Mouse (Mus musculus): ENCODE measurements around the gene Gfpt2. TPM values are rescaled to one million over a fixed set of nuclear protein-coding genes. Genes with fewer than 3 reads are reported as not detected.

Gene Gfpt2
- polyA plus RNA-seq, 1 experiment from 2014 or later, result 9.1 TPM

DNA sequence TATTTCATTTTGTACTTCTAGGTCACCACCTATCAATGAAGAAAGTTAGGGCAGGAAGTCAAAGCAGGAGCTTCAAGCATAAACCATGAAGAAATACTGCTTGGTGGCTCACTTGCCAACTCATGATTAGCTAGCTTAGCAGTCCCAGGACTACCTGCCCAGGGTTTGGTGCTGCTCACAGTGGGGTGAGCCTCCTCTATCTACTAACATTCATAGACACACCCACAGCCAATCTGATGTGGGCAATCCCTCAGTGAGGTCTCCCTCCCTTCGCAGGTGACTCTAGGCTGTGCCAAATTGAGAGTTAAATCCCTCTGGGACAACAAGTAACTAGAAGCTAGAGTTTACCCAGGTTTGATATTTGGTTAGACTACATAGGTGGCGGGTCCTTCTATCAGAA lies 28.4 kb downstream of the Gfpt2 start:
- Histone ChIP-seq H3K4me1 (no peaks in the 10 kb centered on the region), H3K4me2 (no peak overlapping the region), H3K9me3 (no peaks in the 10 kb centered on the region), H3K36me3 (peaks cover 37% of the 10 kb centered on the region), H3K27ac (replicated peaks) (no peak overlapping the region), H3K9ac (no peak overlapping the region), H3K4me3 (no peak overlapping the region), H3K27me3 (replicated peaks) (no peaks in the 10 kb centered on the region)
- no peak for ATAC-seq (ENCODE audit: extremely low read depth, insufficient number of reproducible peaks, low FRiP score, low TSS enrichment)
- 86% methylated on average over 2 of the region's 2 CpGs for WGBS

DNA sequence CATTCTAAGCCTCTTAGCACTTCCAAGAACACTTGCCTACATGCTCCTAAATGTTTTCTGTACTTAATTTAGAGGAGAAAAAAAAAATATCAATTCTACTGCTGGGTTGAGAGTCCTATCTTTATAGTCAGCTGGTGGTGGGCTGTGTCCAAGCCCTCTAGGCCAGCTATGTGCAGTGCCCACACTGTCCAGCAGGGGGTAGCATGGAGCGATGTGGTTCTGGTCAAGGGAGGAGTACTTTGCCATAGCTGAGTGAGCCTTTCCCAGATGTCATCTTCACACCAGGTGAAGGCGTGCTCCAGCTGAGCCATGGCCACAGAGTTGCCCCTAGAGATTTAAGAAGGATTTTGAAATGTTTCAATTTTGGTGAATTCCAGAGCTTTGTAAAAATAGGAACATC lies 30.9 kb downstream of the Gfpt2 start:
- Histone ChIP-seq H3K4me2 (no peak overlapping the region), H3K9ac (no peak overlapping the region), H3K4me3 (no peak overlapping the region), H3K27ac (replicated peaks) (no peak overlapping the region), H3K36me3 (peaks cover 25% of the 10 kb centered on the region), H3K9me3 (no peaks in the 10 kb centered on the region), H3K27me3 (replicated peaks) (no peaks in the 10 kb centered on the region), H3K4me1 (peaks cover 9% of the 10 kb centered on the region)
- WGBS, result 44% methylated on average over 2 of the region's 2 CpGs
- ATAC-seq (ENCODE audit: extremely low read depth, insufficient number of reproducible peaks, low FRiP score, low TSS enrichment), result no peak

DNA sequence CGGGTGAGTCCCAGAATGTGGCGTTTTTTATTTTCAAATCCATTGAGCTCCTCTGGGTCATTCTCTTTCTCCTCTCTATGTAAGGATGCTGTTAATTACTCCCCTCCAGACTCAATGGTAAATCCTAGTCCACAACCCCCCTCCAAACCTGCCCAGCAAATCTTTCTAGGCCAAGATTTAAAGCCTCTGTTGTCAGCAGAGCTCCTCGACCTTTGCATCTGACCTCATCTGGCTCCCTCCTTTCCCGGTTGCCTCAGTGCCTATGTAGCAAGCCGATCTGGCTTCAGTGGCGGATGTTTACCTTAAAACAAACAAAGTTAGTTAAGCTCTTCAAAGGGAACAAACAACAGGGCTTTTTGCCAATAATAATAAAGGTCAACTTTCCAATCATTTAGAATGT lies 33.3 kb downstream of the Gfpt2 start:
- no peak overlapping the region for H3K4me2 ChIP-seq
- peaks cover 36% of the 10 kb centered on the region for H3K36me3 ChIP-seq
- 57% methylated on average over 6 of the region's 6 CpGs for WGBS
- no peak overlapping the region for H3K27ac ChIP-seq (replicated peaks)
- H3K4me1 ChIP-seq, result peaks cover 12% of the 10 kb centered on the region
- H3K9me3 ChIP-seq, result no peaks in the 10 kb centered on the region
- no peaks in the 10 kb centered on the region for H3K27me3 ChIP-seq (replicated peaks)
- ATAC-seq (ENCODE audit: extremely low read depth, insufficient number of reproducible peaks, low FRiP score, low TSS enrichment), result no peak
- no peak overlapping the region for H3K9ac ChIP-seq
- no peak overlapping the region for H3K4me3 ChIP-seq

DNA sequence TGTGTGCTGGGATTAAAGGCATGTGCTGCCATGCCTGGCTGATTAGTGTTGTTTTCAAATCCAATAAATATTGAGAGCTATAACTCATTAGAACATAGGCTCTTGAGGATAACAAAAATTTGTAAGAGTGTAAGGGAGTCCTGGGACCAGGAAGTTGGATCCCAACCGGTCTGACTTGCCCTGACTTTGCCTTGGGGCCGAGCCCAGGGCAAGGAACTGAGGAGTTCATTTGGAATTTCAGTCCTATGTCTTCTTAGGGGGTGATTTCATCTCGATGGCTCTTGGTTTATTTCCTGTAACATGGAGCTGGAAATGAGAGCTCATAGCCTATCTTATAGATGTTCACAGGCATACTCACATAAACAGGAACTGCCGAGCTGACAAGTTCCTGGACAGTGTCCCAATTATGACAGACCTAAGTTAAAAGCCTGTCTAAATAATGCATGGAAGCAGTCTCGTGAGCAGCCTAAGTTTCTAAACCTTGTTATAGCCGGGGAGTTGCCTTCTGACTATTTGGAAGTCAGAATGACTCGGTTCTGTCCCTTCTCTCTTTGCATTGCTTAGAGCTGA lies 35.3 kb downstream of the Gfpt2 start:
- Histone ChIP-seq H3K9ac (no peak overlapping the region), H3K36me3 (peaks cover 40% of the 10 kb centered on the region), H3K27ac (replicated peaks) (peak overlapping the region; percentile 28; the same call in 1 of the 2 replicates), H3K27me3 (replicated peaks) (no peaks in the 10 kb centered on the region), H3K4me3 (no peak overlapping the region), H3K9me3 (no peaks in the 10 kb centered on the region), H3K4me1 (peaks cover 12% of the 10 kb centered on the region), H3K4me2 (no peak overlapping the region)
- WGBS, result 52% methylated on average over 7 of the region's 7 CpGs
- ATAC-seq (ENCODE audit: extremely low read depth, insufficient number of reproducible peaks, low FRiP score, low TSS enrichment), result no peak

DNA sequence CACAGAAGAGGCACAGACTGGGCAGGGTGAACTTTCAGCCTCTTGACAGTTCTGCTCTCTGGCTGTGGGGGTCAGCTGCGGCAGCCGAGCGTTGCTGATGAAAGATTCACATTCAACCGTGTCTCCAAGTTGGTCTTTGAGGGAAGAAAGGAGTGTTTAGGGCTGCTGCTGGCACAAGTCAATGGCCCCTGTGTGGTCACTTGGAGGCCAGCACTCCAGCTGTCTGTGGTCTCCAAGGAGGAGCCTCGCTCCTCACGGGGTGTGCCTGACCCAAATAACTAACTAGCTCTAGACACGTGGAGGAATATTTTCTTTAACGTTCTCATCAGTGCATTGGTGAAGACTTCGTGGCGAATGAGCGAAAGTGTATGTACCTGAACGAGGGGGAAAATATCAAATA lies 38.0 kb downstream of the Gfpt2 start:
- H3K36me3 ChIP-seq, result peaks cover 50% of the 10 kb centered on the region
- 84% methylated on average over 12 of the region's 12 CpGs for WGBS
- H3K9me3 ChIP-seq, result no peaks in the 10 kb centered on the region

DNA sequence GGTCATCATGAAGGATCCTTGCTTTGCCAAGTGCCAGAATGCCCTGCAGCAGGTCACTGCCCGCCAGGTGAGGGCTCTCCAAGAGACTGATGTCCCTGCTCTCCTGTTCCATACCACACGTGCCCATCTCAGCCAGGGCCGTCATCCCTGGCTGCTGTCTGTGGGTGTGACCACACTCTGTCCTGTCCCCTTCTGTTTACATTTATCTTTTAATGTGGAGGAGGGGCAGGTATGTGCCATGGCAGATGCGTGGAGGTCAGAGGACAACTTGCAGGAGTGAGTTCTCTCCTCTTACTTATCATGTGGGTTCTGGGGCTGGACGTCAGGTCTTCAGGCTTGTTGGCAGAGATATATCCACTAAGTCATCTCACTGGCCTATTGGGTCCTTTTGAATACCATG lies 39.0 kb downstream of the Gfpt2 start:
- Histone ChIP-seq H3K27ac (replicated peaks) (no peak overlapping the region), H3K4me1 (peaks cover 19% of the 10 kb centered on the region), H3K9ac (no peak overlapping the region), H3K4me3 (no peak overlapping the region), H3K27me3 (replicated peaks) (no peaks in the 10 kb centered on the region), H3K4me2 (no peak overlapping the region), H3K36me3 (peaks cover 50% of the 10 kb centered on the region), H3K9me3 (no peaks in the 10 kb centered on the region)
- WGBS, result 72% methylated on average over 5 of the region's 5 CpGs
- no peak for ATAC-seq (ENCODE audit: extremely low read depth, insufficient number of reproducible peaks, low FRiP score, low TSS enrichment)

More for the DNA sequence above, 38.0 kb downstream of the Gfpt2 start:
- Histone ChIP-seq H3K4me1 (peaks cover 12% of the 10 kb centered on the region), H3K4me2 (no peak overlapping the region), H3K27ac (replicated peaks) (no peak overlapping the region), H3K27me3 (replicated peaks) (no peaks in the 10 kb centered on the region), H3K9ac (no peak overlapping the region), H3K4me3 (no peak overlapping the region)
- ATAC-seq (ENCODE audit: extremely low read depth, insufficient number of reproducible peaks, low FRiP score, low TSS enrichment), result no peak

DNA sequence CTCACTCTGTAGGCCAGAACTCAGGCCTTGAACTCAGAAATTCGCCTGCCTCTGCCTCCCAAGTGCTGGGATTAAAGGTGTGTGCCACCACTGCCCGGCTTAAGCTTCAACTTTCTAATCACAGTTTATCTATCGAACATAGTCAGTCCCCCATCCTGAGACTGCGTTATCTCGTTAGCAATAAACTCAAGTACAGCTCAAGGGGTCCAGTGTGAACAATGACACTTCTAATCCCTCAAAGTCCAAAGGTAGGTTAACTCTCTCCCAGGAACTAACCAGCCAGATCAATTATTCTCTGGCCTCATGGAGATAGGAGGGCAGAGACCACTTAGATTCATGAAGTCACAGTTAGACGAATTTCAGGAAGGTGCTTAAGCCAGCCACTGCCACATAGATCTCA lies 40.3 kb downstream of the Gfpt2 start:
- ATAC-seq (ENCODE audit: extremely low read depth, insufficient number of reproducible peaks, low FRiP score, low TSS enrichment), result no peak
- 81% methylated on average over 6 of the region's 6 CpGs for WGBS
- H3K27ac ChIP-seq (replicated peaks), result no peak overlapping the region

DNA sequence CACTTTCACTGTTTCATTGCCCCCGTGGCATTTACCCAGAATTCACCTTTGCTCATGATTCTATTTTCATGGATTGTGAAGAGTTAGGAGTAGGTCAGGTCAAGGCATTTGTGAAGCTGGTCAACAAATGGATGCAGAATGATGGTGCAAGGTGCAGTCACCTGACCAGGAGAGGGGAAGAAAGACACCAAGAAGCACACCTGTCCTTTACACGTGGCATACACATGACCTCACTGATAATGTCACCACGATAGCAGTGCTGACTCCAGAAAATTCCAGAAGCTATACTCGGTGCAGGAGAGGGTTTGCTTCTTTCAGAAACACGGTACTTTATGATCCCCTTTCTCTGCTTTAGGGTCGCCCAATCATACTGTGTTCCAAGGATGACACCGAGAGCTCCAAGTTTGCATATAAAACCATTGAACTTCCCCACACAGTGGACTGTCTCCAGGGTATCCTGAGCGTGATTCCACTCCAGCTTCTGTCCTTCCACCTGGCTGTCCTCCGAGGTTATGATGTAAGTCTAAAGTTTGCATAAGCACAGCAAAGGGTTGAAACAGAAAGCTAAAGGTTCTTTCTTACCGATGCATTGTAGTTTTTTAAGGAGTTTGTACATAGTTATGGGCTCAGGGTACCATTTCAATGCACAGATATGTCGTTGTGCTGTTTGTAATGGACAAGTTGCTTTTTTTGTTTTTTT lies 41.4 kb downstream of the Gfpt2 start:
- peaks cover 14% of the 10 kb centered on the region for H3K4me1 ChIP-seq
- WGBS, result 84% methylated on average over 11 of the region's 11 CpGs
- no peak overlapping the region for H3K4me2 ChIP-seq
- ATAC-seq (ENCODE audit: extremely low read depth, insufficient number of reproducible peaks, low FRiP score, low TSS enrichment), result no peak
- no peak overlapping the region for H3K4me3 ChIP-seq
- no peaks in the 10 kb centered on the region for H3K9me3 ChIP-seq
- H3K9ac ChIP-seq, result no peak overlapping the region
- H3K27ac ChIP-seq (replicated peaks), result no peak overlapping the region
- no peaks in the 10 kb centered on the region for H3K27me3 ChIP-seq (replicated peaks)
- peaks cover 44% of the 10 kb centered on the region for H3K36me3 ChIP-seq

More for the DNA sequence above, 40.3 kb downstream of the Gfpt2 start:
- H3K4me1 ChIP-seq, result peaks cover 24% of the 10 kb centered on the region
- H3K36me3 ChIP-seq, result peaks cover 50% of the 10 kb centered on the region
- no peaks in the 10 kb centered on the region for H3K9me3 ChIP-seq
- no peak overlapping the region for H3K4me3 ChIP-seq
- H3K9ac ChIP-seq, result no peak overlapping the region
- no peaks in the 10 kb centered on the region for H3K27me3 ChIP-seq (replicated peaks)
- no peak overlapping the region for H3K4me2 ChIP-seq

DNA sequence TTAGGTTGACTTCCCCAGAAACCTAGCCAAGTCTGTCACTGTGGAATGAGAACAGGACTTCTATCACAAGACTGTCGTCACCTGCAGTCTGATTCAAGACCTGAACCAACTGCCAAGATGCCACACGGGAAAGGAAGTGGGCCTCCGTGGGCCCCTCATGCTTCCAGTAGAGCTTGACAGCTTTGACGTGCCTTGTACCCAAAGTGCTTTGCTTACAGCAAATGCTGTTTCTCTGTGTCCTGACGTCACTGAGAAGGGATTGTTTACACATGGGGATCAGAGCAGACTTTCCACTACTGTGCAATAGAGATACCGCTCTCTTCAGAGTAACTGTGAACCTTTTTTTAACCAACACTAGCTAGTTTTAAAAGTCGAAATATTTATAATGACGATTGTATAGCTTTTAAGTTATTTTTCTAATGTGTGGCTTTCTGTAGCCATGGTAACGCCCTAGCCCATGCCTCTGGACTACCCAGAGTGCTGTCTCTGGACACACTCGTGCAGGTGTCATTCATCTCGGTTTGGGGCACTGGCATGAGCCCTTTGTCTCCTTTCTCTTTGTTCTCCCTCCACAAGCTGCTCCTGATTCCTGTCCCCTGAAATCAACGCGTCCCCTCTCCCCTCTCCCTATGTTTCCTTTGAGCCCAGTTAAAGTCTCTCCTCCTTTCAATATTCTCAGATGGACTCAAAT lies 43.9 kb downstream of the Gfpt2 start:
- H3K4me2 ChIP-seq, result no peak overlapping the region
- H3K9ac ChIP-seq, result no peak overlapping the region
- no peaks in the 10 kb centered on the region for H3K9me3 ChIP-seq
- no peak overlapping the region for H3K4me3 ChIP-seq
- H3K27ac ChIP-seq (replicated peaks), result no peak overlapping the region
- 45% methylated on average over 13 of the region's 13 CpGs for WGBS
- peaks cover 32% of the 10 kb centered on the region for H3K36me3 ChIP-seq
- H3K4me1 ChIP-seq, result peaks cover 19% of the 10 kb centered on the region
- H3K27me3 ChIP-seq (replicated peaks), result no peaks in the 10 kb centered on the region
- ATAC-seq (ENCODE audit: extremely low read depth, insufficient number of reproducible peaks, low FRiP score, low TSS enrichment), result 0 out of 2 replicates have a peak, but pooled peaks have one; percentile 31

DNA sequence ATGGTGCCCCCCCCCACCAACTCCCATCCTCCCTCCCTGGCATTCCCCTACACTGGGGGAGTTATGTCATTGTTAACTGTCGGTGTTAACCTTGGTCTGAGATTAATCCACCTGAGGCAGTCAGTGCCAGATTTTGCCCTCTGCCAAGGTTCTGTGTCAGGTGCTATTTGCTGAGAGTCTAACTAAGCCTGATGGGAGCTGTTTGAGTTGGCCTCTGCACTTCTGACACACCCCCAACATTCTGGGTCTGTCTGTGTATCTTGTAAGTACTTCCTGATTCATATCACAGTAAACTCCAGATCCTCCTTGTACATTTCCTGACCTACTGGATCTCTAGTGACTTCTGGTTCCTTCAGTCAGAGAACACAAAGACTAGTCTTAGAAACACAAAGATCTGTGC lies 46.7 kb downstream of the Gfpt2 start:
- no peak for ATAC-seq (ENCODE audit: extremely low read depth, insufficient number of reproducible peaks, low FRiP score, low TSS enrichment)
- Histone ChIP-seq H3K4me2 (no peak overlapping the region), H3K36me3 (peaks cover 5% of the 10 kb centered on the region; the same call in 1 of the 2 replicates), H3K27ac (replicated peaks) (no peak overlapping the region), H3K4me3 (no peak overlapping the region), H3K9me3 (no peaks in the 10 kb centered on the region), H3K9ac (no peak overlapping the region), H3K27me3 (replicated peaks) (no peaks in the 10 kb centered on the region), H3K4me1 (peaks cover 19% of the 10 kb centered on the region)
- WGBS, result 55% methylated on average over 1 of the region's 1 CpGs

DNA sequence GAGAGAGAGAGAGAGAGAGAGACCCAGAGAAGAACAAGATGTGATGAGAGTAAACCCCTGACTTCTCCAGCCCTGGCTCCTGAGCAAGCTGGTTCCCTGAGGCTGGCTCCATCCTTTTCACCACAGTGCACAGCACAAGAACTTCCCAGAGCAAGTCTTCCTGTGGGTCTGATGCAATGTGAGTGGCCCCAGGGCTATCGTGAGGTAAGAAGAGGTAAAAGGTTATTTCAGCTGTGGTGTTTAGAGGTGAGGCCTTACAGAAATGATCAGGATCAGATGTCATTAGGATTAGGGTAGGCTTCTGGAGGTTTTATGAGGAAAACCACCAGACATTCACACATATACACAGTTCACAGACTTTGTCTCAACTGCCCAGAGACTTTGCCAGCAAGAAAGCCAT lies 47.9 kb downstream of the Gfpt2 start:
- no peak for ATAC-seq (ENCODE audit: extremely low read depth, insufficient number of reproducible peaks, low FRiP score, low TSS enrichment)
- Histone ChIP-seq H3K9me3 (no peaks in the 10 kb centered on the region), H3K9ac (no peak overlapping the region), H3K27me3 (replicated peaks) (no peaks in the 10 kb centered on the region), H3K36me3 (no peaks in the 10 kb centered on the region), H3K27ac (replicated peaks) (no peak overlapping the region), H3K4me1 (peaks cover 25% of the 10 kb centered on the region), H3K4me3 (no peak overlapping the region), H3K4me2 (no peak overlapping the region)
- 86% methylated on average over 1 of the region's 1 CpGs for WGBS
